Mouse (Mus musculus): Measurements from ENCODE around the gene Osbpl2. TPM values are rescaled to one million over a fixed set of nuclear protein-coding genes. Genes with fewer than 3 reads are reported as not detected.
A peak's percentile ranks its signal among the peaks of the same experiment; 100 is the strongest.

Gene Osbpl2
- total and polyA plus RNA-seq, 3 experiments: 13.3 to 25.5 TPM; not detected in 1

GRCm38 (mm10) chr2:180120292-180120761 lies 1.2 kb downstream of the Osbpl2 start (continued):
- TF ChIP-seq TBP (IDR thresholded peaks at IDR 0.05; ENCODE audit: low read depth, low read length) (no peak), ETS1 (IDR thresholded peaks at IDR 0.05; ENCODE audit: low read depth, low read length) (peak; percentile 96), JUND (IDR thresholded peaks at IDR 0.05; ENCODE audit: low read depth, low read length) (no peak)

GRCm38 (mm10) chr2:180124192-180124591 lies 5.1 kb downstream of the Osbpl2 start:
- H3K4me1 ChIP-seq (ENCODE audit: control insufficient read depth in 1 of 2, insufficient read depth in 2 of 2, low read length in 2 of 2): peaks cover 5 to 9% of the 10 kb centered on the region in 2 experiments
- no peaks in the 10 kb centered on the region for H3K27me3 ChIP-seq (ENCODE audit: control insufficient read depth in 1 of 2, insufficient read depth in 2 of 2, low read length in 2 of 2)
- DNase-seq (ENCODE audit: low read depth, low spot score): peak; percentile 69
- H3K9me3 ChIP-seq (replicated peaks; ENCODE audit: insufficient read depth, low read length): no peaks in the 10 kb centered on the region
- H3K36me3 ChIP-seq (ENCODE audit: control insufficient read depth in 1 of 2, insufficient read depth in 2 of 2, low read length in 2 of 2): peaks cover 11 to 12% of the 10 kb centered on the region in 2 experiments; a peak in 3 of 4 replicates
- peaks cover 61% of the 10 kb centered on the region for H3K79me2 ChIP-seq (ENCODE audit: control insufficient read depth, insufficient read depth, low read length, poor library complexity)
- no peak overlapping the region for H3K9ac ChIP-seq (ENCODE audit: control insufficient read depth, low read depth, low read length, poor library complexity, severe bottlenecking)
- H3K27ac ChIP-seq (ENCODE audit: control insufficient read depth, low read depth, low read length): no peak overlapping the region
- TF ChIP-seq SMC3 (IDR thresholded peaks at IDR 0.05; ENCODE audit: low read depth, low read length) (peak; percentile 25; the same call in 1 of the 2 replicates), RAD21 (IDR thresholded peaks at IDR 0.05; ENCODE audit: low read depth, low read length) (peak; percentile 28), EP300 (IDR thresholded peaks at IDR 0.05; ENCODE audit: low read depth in 1 of 2, low read length in 2 of 2) (no peak), MYC (IDR thresholded peaks at IDR 0.05; ENCODE audit: low read depth, low read length) (no peak), CTCF (IDR thresholded peaks at IDR 0.05 in 2 of 3, conservative IDR thresholded peaks at IDR 0.05 in 1 of 3; ENCODE audit: control insufficient read depth in 1 of 3, insufficient read depth in 1 of 3, low read depth in 2 of 3, low read length in 3 of 3, poor library complexity in 1 of 3, severe bottlenecking in 1 of 3) (peak in 2 of 3 experiments; percentile 40 to 43; a peak in 4 of 6 replicates), ZNF384 (IDR thresholded peaks at IDR 0.05; ENCODE audit: low read depth, low read length) (peak; percentile 70), SIN3A (IDR thresholded peaks at IDR 0.05; ENCODE audit: low read length) (no peak)
- no peak overlapping the region for H3K4me3 ChIP-seq (ENCODE audit: control insufficient read depth in 1 of 2, insufficient read depth in 1 of 2, low read depth in 2 of 2, low read length in 2 of 2)

GRCm38 (mm10) chr2:180126195-180126594 lies 7.1 kb downstream of the Osbpl2 start:
- H3K27ac ChIP-seq (ENCODE audit: control insufficient read depth, low read depth, low read length): no peak overlapping the region
- TF ChIP-seq GABPA (IDR thresholded peaks at IDR 0.05; ENCODE audit: low read depth, low read length): no peak
- no peak for TF ChIP-seq TCF12 (IDR thresholded peaks at IDR 0.05; ENCODE audit: low read depth, low read length)
- no peak for TF ChIP-seq HCFC1 (IDR thresholded peaks at IDR 0.05; ENCODE audit: low read depth, low read length)
- no peak for TF ChIP-seq E2F4 (IDR thresholded peaks at IDR 0.05; ENCODE audit: borderline replicate concordance, low read depth, low read length)
- no peak for TF ChIP-seq MEF2A (IDR thresholded peaks at IDR 0.05; ENCODE audit: extremely low read depth, insufficient replicate concordance, low read depth, low read length, poor library complexity, severe bottlenecking)
- no peak for TF ChIP-seq CHD2 (IDR thresholded peaks at IDR 0.05; ENCODE audit: low read length)
- no peak for TF ChIP-seq JUND (IDR thresholded peaks at IDR 0.05; ENCODE audit: low read depth, low read length)
- no peak for TF ChIP-seq SIN3A (IDR thresholded peaks at IDR 0.05; ENCODE audit: low read length)
- no peak for TF ChIP-seq UBTF (IDR thresholded peaks at IDR 0.05; ENCODE audit: borderline replicate concordance, insufficient read depth, low read depth, low read length)
- no peak for TF ChIP-seq USF2 (IDR thresholded peaks at IDR 0.05; ENCODE audit: borderline replicate concordance in 1 of 2, insufficient read depth in 1 of 2, low read depth in 1 of 2, low read length in 2 of 2)
- no peak for TF ChIP-seq NRF1 (IDR thresholded peaks at IDR 0.05; ENCODE audit: insufficient read depth, low read depth, low read length, poor library complexity, severe bottlenecking)
- TF ChIP-seq ZC3H11A (IDR thresholded peaks at IDR 0.05; ENCODE audit: low read depth, low read length): no peak
- TF ChIP-seq KAT2A (conservative IDR thresholded peaks at IDR 0.05; ENCODE audit: low read depth, low read length): no peak
- TF ChIP-seq MAX (IDR thresholded peaks at IDR 0.05; ENCODE audit: low read length): no peak
- TF ChIP-seq ZKSCAN1 (IDR thresholded peaks at IDR 0.05; ENCODE audit: low read depth, low read length): no peak
- TF ChIP-seq POLR2AphosphoS2 (IDR thresholded peaks at IDR 0.05; ENCODE audit: low read length): no peak
- TF ChIP-seq ZNF384 (IDR thresholded peaks at IDR 0.05; ENCODE audit: low read depth, low read length): no peak
- no peak for TF ChIP-seq ZMIZ1 (IDR thresholded peaks at IDR 0.05; ENCODE audit: low read depth, low read length)
- no peak for TF ChIP-seq TAL1 (IDR thresholded peaks at IDR 0.05; ENCODE audit: low read length)
- DNase-seq (ENCODE audit: low read depth, low spot score): no peak

More at GRCm38 (mm10) chr2:180126195-180126594, 7.1 kb downstream of the Osbpl2 start:
- H3K79me2 ChIP-seq (ENCODE audit: control insufficient read depth, insufficient read depth, low read length, poor library complexity): peaks cover 49% of the 10 kb centered on the region
- peaks cover 6 to 9% of the 10 kb centered on the region in 2 experiments; a peak in 3 of 4 replicates for H3K36me3 ChIP-seq (ENCODE audit: control insufficient read depth in 1 of 2, insufficient read depth in 2 of 2, low read length in 2 of 2)
- H3K4me3 ChIP-seq (ENCODE audit: control insufficient read depth in 1 of 2, insufficient read depth in 1 of 2, low read depth in 2 of 2, low read length in 2 of 2): no peak overlapping the region
- no peaks in the 10 kb centered on the region for H3K9me3 ChIP-seq (replicated peaks; ENCODE audit: insufficient read depth, low read length)
- H3K4me1 ChIP-seq (ENCODE audit: control insufficient read depth in 1 of 2, insufficient read depth in 2 of 2, low read length in 2 of 2): peaks cover 2 to 3% of the 10 kb centered on the region in 2 experiments; a peak in 2 of 4 replicates
- H3K9ac ChIP-seq (ENCODE audit: control insufficient read depth, low read depth, low read length, poor library complexity, severe bottlenecking): no peak overlapping the region
- no peaks in the 10 kb centered on the region for H3K27me3 ChIP-seq (ENCODE audit: control insufficient read depth in 1 of 2, insufficient read depth in 2 of 2, low read length in 2 of 2)

Measured in MEL (cell line).